Mouse (Mus musculus) hematopoietic stem cell, adult 5-6 weeks (primary cell): Measurements from ENCODE around the gene Slc5a6. TPM values are rescaled to one million over a fixed set of nuclear protein-coding genes. Genes with fewer than 3 reads are reported as not detected.

Source experiments
- total RNA-seq: library from RNA; stranded (forward); fragments of 172-1452, 232-1000 nt; gene quantifications from 2 replicates; pipeline ENCODE4 v1.2.3, GENCODE M21; 2017

Slc5a6 gene
- total RNA-seq, 1 experiment from 2014 or later: 6.7 TPM

Other genes starting within 250 kb of the Slc5a6 start
- 0.88 and 2.8 TPM in 2 replicates for gene Mapre3, start 234.3 kb downstream of the Slc5a6 start, total RNA-seq
- gene Tmem214, start 180.9 kb downstream of the Slc5a6 start, total RNA-seq: 12.0 and 17.8 TPM in 2 replicates
- 19.3 and 25.6 TPM in 2 replicates for gene Agbl5, start 160.2 kb downstream of the Slc5a6 start, total RNA-seq
- gene Ost4, start 141.1 kb downstream of the Slc5a6 start, total RNA-seq: 190 and 197 TPM in 2 replicates
- 31.9 and 48.9 TPM in 2 replicates for gene Emilin1, start 135.5 kb downstream of the Slc5a6 start, total RNA-seq
- gene Khk, start 127.5 kb downstream of the Slc5a6 start, total RNA-seq: 69.2 and 71.8 TPM in 2 replicates
- not detected in 2 replicates for gene Cgref1, start 103.3 kb downstream of the Slc5a6 start, total RNA-seq
- gene Preb, start 88.6 kb downstream of the Slc5a6 start, total RNA-seq: 56.5 and 72.3 TPM in 2 replicates
- not detected in 2 replicates for gene Tcf23, start 80.3 kb downstream of the Slc5a6 start, total RNA-seq
- 69.1 and 74.0 TPM in 2 replicates for gene Atraid, start 612 bp downstream of the Slc5a6 start, total RNA-seq
- 22.2 and 33.5 TPM in 2 replicates for gene Cad, start 5.9 kb upstream of the Slc5a6 start, total RNA-seq
- gene Dnajc5g, start 57.4 kb upstream of the Slc5a6 start, total RNA-seq: not detected in 2 replicates
- not detected in 2 replicates for gene Slc30a3, start 59.3 kb upstream of the Slc5a6 start, total RNA-seq
- not detected in 2 replicates for gene Trim54, start 67.8 kb upstream of the Slc5a6 start, total RNA-seq
- gene Ucn, start 89.9 kb upstream of the Slc5a6 start, total RNA-seq: not detected in 2 replicates
- gene Mpv17, start 105.3 kb upstream of the Slc5a6 start, total RNA-seq: 32.1 and 51.0 TPM in 2 replicates
- 1.2 TPM in 1 of 2 replicates, not detected in the other for gene Gm29609, start 131.0 kb upstream of the Slc5a6 start, total RNA-seq
- gene Gtf3c2, start 131.2 kb upstream of the Slc5a6 start, total RNA-seq: 64.3 and 83.3 TPM in 2 replicates
- gene Snx17, start 144.3 kb upstream of the Slc5a6 start, total RNA-seq: 33.8 and 37.6 TPM in 2 replicates
- 11.4 and 16.0 TPM in 2 replicates for gene Eif2b4, start 144.5 kb upstream of the Slc5a6 start, total RNA-seq
- 5.8 and 11.3 TPM in 2 replicates for gene Zfp513, start 153.4 kb upstream of the Slc5a6 start, total RNA-seq
- gene Ppm1g, start 171.8 kb upstream of the Slc5a6 start, total RNA-seq: 130 and 218 TPM in 2 replicates
- gene Nrbp1, start 191.9 kb upstream of the Slc5a6 start, total RNA-seq: 112 and 130 TPM in 2 replicates
- gene Gm9970, start 192.3 kb upstream of the Slc5a6 start, total RNA-seq: not detected in 2 replicates
- gene Krtcap3, start 202.8 kb upstream of the Slc5a6 start, total RNA-seq: 2.3 and 8.4 TPM in 2 replicates
- gene Ift172, start 242.2 kb upstream of the Slc5a6 start, total RNA-seq: 27.6 and 67.0 TPM in 2 replicates
- gene Fndc4, start 247.2 kb upstream of the Slc5a6 start, total RNA-seq: 1.6 and 2.6 TPM in 2 replicates
- gene Gckr, start 248.5 kb upstream of the Slc5a6 start, total RNA-seq: 0.65 TPM in 1 of 2 replicates, not detected in the other